Mouse (Mus musculus) forebrain, embryonic 16.5 days (tissue): ENCODE measurements around the gene Fundc1. TPM values are rescaled to one million over a fixed set of nuclear protein-coding genes. Genes with fewer than 3 reads are reported as not detected.

Experiments
- ATAC-seq: fragments of 200-750 bp; cut with Nextera tagmentation; 2 replicates; pipeline ENCODE4 v1.8.0; 2017; ENCODE audit warnings: mild to moderate bottlenecking, moderate library complexity
- H3K27ac ChIP-seq: fragments of 300-500 bp; sonication (generic); 2 replicates; pipeline ENCODE4 v1.5.1; 2014; ENCODE audit warnings: low read length, control low read depth
- H3K27me3 ChIP-seq: fragments of 300-500 bp; sonication (generic); replicated peaks from 2 replicates; pipeline ENCODE4 v1.6.1; 2014; ENCODE audit warnings: low read length; ENCODE audit not compliant: control insufficient read depth, insufficient read depth
- H3K36me3 ChIP-seq: fragments of 300-500 bp; sonication (generic); 2 replicates; pipeline ENCODE4 v1.6.1; 2014; ENCODE audit not compliant: control insufficient read depth, insufficient read depth
- H3K4me1 ChIP-seq: fragments of 300-500 bp; sonication (generic); replicated peaks from 2 replicates; pipeline ENCODE4 v1.6.1; 2014; ENCODE audit warnings: low read length; ENCODE audit not compliant: control insufficient read depth, insufficient read depth
- H3K4me2 ChIP-seq: fragments of 300-500 bp; sonication (generic); 2 replicates; pipeline ENCODE4 v1.6.1; 2014; ENCODE audit warnings: mild to moderate bottlenecking, low read length, control low read depth
- H3K4me3 ChIP-seq: fragments of 300-500 bp; sonication (generic); replicated peaks from 2 replicates; pipeline ENCODE4 v1.5.1; 2014; ENCODE audit warnings: mild to moderate bottlenecking, low read length, control low read depth
- H3K9ac ChIP-seq: fragments of 300-500 bp; sonication (generic); replicated peaks from 2 replicates; pipeline ENCODE4 v1.6.1; 2014; ENCODE audit warnings: low read depth, low read length, control low read depth
- H3K9me3 ChIP-seq: fragments of 300-500 bp; sonication (generic); 2 replicates; pipeline ENCODE4 v1.6.1; 2016; ENCODE audit warnings: low read length; ENCODE audit not compliant: control insufficient read depth
- WGBS: fragments of 180-500 bp; shearing (Covaris S2); extraction: QIAGEN DNeasy Blood & Tissue Kit; methylation state at CpG from one replicate; pipeline ENCODE4 v1.1.7; 2014; 5-methylcytosine and 5-hydroxymethylcytosine counted together
- polyA plus RNA-seq: library from polyadenylated mRNA; unstranded; fragments of >200 nt; fragmentation: Nextera tagmentation; extraction: Ambion mirVana; gene quantifications from 2 replicates; pipeline ENCODE4 v1.2.1, GENCODE M21; 2015

Gene Fundc1
- polyA plus RNA-seq, result 60.5 and 70.8 TPM in 2 replicates

DNA sequence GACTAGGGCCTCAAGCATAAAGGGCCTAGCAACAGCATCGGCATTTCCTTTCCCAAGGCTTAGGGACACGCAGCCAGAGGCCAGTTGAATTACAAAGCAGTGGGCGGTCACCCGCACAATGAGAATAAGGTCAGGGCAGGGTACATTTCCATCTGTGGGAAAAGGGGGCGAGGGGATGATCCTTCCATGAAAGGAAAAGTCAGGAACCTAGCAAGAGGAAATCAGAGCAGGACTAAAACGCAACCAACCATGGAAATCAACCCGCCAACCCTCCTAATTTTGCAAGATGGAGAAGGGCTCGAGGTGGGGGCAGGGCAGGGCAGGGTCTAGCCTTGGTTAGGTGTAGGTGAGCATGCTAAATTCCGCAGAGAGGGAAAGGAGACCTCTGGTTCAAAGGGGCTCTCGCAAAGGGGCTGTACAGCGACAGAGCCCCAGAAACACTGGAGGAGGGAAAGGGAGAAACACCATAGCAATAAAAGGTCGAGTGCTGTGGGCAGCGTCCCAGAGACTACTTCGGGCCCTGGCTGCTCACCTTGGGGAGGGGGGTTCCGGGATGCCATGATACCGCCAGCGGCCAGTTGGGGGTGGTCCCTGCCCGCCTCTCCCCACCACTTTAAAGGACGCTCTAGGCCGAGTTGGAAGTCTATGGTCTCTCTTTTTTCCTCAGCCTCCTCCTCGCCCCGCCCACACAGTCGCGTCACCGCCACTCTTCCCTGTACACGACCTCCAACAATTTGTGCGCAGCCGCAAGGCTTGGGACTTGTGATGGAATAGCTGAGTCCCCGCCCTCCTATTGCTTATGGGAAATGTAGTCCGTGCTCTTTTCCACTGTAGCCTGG is at the start of gene Fundc1:
Fundc1 (minus strand) TSS at position 705 of the 839 bp plus-strand sequence.
- Histone ChIP-seq H3K9me3 (no peaks in the 10 kb centered on the region), H3K27me3 (no peaks in the 10 kb centered on the region), H3K4me1 (no peaks in the 10 kb centered on the region), H3K36me3 (no peaks in the 10 kb centered on the region), H3K9ac (peak within 1 kb of the TSS; percentile 64), H3K4me2 (peak within 1 kb of the TSS; percentile 53), H3K4me3 (peak within 1 kb of the TSS; percentile 55), H3K27ac (peak within 1 kb of the TSS; percentile 77)
- ATAC-seq, result peak; percentile 98
- WGBS, result 13% methylated on average over 24 of the region's 30 CpGs

- Histone ChIP-seq H3K27ac (no peak overlapping the region), H3K9me3 (no peaks in the 10 kb centered on the region), H3K27me3 (no peaks in the 10 kb centered on the region), H3K9ac (no peak overlapping the region), H3K4me1 (no peaks in the 10 kb centered on the region), H3K36me3 (no peaks in the 10 kb centered on the region), H3K4me3 (no peak overlapping the region), H3K4me2 (no peak overlapping the region)
- 77% methylated on average over 1 of the region's 1 CpGs for WGBS
- ATAC-seq, result no peak
These were observed 39.1 kb upstream of the Fundc1 start for GRCm38 (mm10) chrX:17611253-17611652.

DNA sequence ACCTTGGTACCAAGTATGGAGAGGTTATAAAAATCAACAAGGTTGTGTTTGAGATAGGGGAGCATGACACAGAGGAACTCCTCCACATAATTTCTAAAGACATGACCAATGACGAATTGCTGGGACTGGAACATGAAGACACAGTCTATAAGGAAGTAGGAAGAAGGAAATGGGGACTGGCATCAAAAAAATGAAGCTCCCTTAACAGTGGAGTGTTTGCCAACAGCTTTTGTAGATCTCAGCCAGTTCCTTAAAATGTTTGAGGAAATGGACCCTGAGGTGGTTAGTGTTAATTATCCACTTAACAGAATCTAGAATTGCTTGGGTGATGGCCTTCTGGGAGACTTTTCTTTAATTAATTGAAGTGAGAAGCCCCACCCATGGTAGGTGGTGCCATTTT is 36.6 kb upstream of the Fundc1 start:
- Histone ChIP-seq H3K27ac (no peak overlapping the region), H3K4me1 (no peaks in the 10 kb centered on the region), H3K4me3 (no peak overlapping the region), H3K36me3 (no peaks in the 10 kb centered on the region), H3K4me2 (no peak overlapping the region), H3K27me3 (no peaks in the 10 kb centered on the region), H3K9ac (no peak overlapping the region), H3K9me3 (no peaks in the 10 kb centered on the region)
- WGBS, result 79% methylated on average over 1 of the region's 1 CpGs
- ATAC-seq, result no peak

DNA sequence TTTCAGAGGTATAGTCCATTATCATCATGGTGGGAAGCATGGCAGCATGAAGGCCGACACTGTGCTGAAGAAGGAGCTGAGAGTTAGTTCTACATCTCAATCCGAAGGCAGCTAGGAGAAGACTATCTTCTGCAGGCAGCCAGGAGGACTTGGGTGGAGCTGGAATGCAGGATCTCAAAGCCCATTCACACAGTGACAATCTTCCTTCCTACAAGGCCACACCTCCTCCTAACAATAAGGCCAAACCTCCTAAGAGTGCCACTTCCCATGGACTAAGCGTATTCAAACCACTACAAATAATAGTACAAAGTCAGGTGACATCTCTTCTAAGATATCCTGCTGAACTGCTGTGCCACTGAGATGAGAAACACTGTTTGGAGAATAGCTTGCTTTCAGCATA is 35.5 kb upstream of the Fundc1 start:
- Histone ChIP-seq H3K4me2 (no peak overlapping the region), H3K9ac (no peak overlapping the region), H3K27ac (no peak overlapping the region), H3K27me3 (no peaks in the 10 kb centered on the region), H3K9me3 (no peaks in the 10 kb centered on the region), H3K4me3 (no peak overlapping the region), H3K36me3 (no peaks in the 10 kb centered on the region), H3K4me1 (no peaks in the 10 kb centered on the region)
- ATAC-seq, result no peak
- WGBS, result 85% methylated on average over 3 of the region's 3 CpGs

DNA sequence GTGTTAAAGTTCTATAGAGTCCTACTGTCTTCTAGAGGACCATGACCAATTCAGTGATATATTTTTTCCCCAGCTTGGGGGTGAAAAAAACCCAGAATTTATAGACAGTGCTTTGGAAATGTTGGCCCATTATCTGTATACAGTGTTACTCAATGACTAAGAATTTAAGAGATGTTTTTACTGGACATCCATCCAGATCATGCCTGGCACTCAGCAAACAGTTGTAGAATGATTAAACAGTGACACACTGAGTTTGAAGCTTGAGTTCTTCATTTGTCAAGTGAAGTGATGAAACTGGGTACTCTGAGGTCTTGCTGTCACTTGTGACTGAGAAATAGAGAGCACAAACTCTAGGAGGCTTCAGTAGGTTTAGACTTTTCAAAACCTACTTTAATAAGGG is 21.2 kb upstream of the Fundc1 start:
- Histone ChIP-seq H3K9ac (no peak overlapping the region), H3K27me3 (no peaks in the 10 kb centered on the region), H3K4me2 (no peak overlapping the region), H3K4me3 (no peak overlapping the region), H3K9me3 (no peaks in the 10 kb centered on the region), H3K36me3 (no peaks in the 10 kb centered on the region), H3K27ac (no peak overlapping the region), H3K4me1 (no peaks in the 10 kb centered on the region)
- no peak for ATAC-seq

- peak; percentile 83 for ATAC-seq
- Histone ChIP-seq H3K4me3 (no peak overlapping the region), H3K27ac (peak overlapping the region; percentile 10; the same call in 1 of the 2 replicates), H3K27me3 (no peaks in the 10 kb centered on the region), H3K9ac (no peak overlapping the region), H3K36me3 (no peaks in the 10 kb centered on the region), H3K4me2 (no peak overlapping the region), H3K9me3 (no peaks in the 10 kb centered on the region), H3K4me1 (no peaks in the 10 kb centered on the region)
- 7% methylated on average over 1 of the region's 1 CpGs for WGBS
These were observed 18.6 kb upstream of the Fundc1 start for GRCm38 (mm10) chrX:17590745-17591144.

DNA sequence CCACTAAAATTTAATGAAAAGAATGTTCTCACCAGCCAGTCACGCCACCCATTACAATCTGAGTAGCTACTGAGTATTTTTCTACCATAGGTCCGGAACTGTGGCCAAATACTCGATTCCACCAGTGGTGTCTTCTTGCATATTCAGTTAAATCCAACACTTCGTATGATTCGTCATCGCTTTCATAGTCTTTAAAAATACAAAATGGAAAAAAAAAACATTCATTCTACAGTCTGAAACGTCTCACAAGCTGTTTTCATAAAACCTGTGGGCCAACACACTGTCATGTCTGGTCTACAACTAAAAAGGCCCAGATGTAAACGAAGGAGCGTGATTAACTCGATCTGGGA is 879 bp downstream of the Fundc1 start:
- Histone ChIP-seq H3K4me1 (no peaks in the 10 kb centered on the region), H3K4me3 (peak overlapping the region; percentile 55), H3K4me2 (peak overlapping the region; percentile 53), H3K27ac (peak overlapping the region; percentile 77), H3K36me3 (no peaks in the 10 kb centered on the region), H3K9ac (peak overlapping the region; percentile 64), H3K9me3 (no peaks in the 10 kb centered on the region), H3K27me3 (no peaks in the 10 kb centered on the region)
- WGBS, result 17% methylated on average over 10 of the region's 10 CpGs
- ATAC-seq, result no peak

GRCm38 (mm10) chrX:17568670-17569069 is 3.5 kb downstream of the Fundc1 start:
- Histone ChIP-seq H3K27me3 (no peaks in the 10 kb centered on the region), H3K4me2 (no peak overlapping the region), H3K36me3 (no peaks in the 10 kb centered on the region), H3K4me1 (no peaks in the 10 kb centered on the region), H3K27ac (no peak overlapping the region), H3K9me3 (no peaks in the 10 kb centered on the region), H3K9ac (no peak overlapping the region), H3K4me3 (no peak overlapping the region)
- 79% methylated on average over 2 of the region's 2 CpGs for WGBS
- ATAC-seq, result no peak

DNA sequence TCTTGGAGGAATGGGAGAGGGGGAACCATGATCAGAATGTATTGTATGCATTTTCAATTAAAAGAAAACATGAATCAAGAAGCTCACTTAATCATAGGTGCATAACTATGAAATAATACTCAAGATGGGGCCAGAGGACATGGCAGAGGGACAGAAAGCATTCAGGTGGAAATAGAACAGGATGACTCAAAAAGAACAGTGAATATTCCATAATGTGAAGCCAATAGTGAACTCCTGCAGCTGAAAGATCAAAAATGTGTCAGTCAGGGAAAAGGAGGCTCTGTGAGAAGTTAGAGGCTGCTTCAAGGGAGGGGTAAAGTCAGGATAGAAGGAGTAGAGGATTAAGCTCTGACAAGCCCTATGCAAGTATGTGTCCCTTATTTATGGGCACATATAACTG is 6.4 kb downstream of the Fundc1 start:
- Histone ChIP-seq H3K9me3 (no peaks in the 10 kb centered on the region), H3K27ac (no peak overlapping the region)
- no peak for ATAC-seq

GRCm38 (mm10) chrX:17564732-17565131 is 7.4 kb downstream of the Fundc1 start:
- no peak overlapping the region for H3K4me2 ChIP-seq
- no peak overlapping the region for H3K27ac ChIP-seq
- H3K9ac ChIP-seq, result no peak overlapping the region
- no peaks in the 10 kb centered on the region for H3K4me1 ChIP-seq
- no peaks in the 10 kb centered on the region for H3K27me3 ChIP-seq
- no peaks in the 10 kb centered on the region for H3K9me3 ChIP-seq
- ATAC-seq, result no peak
- H3K36me3 ChIP-seq, result no peaks in the 10 kb centered on the region
- no peak overlapping the region for H3K4me3 ChIP-seq

More for the DNA sequence above, 6.4 kb downstream of the Fundc1 start:
- Histone ChIP-seq H3K36me3 (no peaks in the 10 kb centered on the region), H3K4me2 (no peak overlapping the region), H3K4me3 (no peak overlapping the region), H3K4me1 (no peaks in the 10 kb centered on the region), H3K27me3 (no peaks in the 10 kb centered on the region), H3K9ac (no peak overlapping the region)
